Mouse (Mus musculus) layer of hippocampus, adult 9-10 months (tissue): Measurements from ENCODE around the gene Eipr1.
"Not testable (repeated sequence)": the region's sequence is repeated elsewhere in the genome, so short reads cannot be mapped to it uniquely, and the experiment has no call there.

ENCODE experiments used
- DNase-seq: peaks from one replicate; pipeline ENCODE4 v3.0.0; 2022; ENCODE audit warnings: low spot score

Eipr1 gene

DNA sequence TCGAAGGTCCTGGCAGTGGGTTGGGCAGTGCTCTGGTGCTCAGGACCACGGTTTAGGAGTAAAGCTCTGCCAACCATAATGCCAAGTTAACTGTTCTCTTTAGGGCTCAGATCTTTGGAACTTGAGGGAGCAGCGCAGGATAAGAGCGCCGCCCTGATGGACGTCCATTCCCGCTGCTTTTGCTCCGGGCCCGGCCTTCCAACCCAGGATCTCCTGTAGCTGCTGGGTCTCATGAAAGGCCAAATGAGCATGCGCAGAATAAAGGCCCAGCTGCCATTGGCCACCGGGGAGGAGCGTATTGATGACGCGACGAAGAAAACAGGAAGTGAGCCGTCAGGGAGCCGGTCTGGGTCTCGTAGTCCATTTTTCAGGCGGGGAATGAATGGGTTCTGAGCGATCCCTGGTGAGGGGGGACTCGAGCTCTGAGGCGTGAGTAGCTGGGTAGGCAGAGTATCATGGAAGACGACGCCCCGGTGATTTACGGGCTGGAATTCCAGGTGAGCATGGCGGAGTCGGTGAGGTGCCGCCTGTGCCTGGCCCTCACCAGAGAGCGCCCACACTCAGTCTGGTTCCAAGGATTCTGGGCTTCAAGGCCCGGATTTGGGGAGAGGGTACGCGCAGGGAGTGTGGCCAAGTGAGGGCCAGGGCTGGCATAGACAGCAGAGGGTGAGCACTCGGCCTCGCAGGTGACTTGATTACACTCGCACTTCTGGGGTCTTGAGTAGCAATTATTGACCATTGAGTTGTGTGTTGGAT lies at the start of gene Eipr1:
Eipr1 (plus strand) TSS at position 296 of the 756 bp plus-strand sequence.
- DNase-seq, result peak; percentile 87

DNA sequence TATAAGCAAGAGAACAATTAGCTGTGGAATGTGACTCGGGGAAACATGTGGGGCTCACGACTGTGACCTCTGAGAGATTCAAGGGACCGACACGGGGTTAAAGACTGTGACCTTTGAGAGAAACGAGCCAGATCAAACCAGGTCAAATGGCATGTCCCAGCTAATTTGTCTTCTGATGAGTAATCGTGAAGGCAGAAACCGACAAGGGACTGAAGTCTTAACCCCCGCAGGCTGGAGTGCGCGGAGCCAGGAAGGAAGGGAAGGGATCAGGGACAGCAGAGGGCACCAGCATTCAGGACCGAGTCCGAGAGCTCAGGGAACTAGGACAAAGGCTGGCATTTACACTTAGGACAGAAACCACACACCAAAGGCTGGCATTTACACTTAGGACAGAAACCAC lies 47.2 kb upstream of the Eipr1 start:
- no peak for DNase-seq

DNA sequence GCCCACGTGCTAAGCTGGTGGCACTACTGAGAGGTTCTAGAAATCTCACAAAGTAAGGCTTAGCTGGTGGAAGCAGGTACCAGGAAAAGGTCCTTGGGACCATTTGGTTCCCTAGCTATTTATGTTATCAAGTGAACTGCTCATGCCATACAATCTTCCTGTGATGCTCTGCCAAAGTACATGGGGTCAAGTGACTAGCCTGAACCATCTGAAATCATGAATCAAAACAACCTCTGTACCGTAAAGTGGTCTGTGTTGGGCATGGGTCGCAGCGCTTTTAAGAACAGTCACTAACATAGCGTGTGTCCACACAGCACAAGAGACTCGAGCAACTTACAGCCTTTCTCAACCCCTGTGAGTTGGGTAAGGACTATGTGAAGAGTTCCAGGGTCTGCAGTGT lies 46.4 kb upstream of the Eipr1 start:
- DNase-seq, result no peak

DNA sequence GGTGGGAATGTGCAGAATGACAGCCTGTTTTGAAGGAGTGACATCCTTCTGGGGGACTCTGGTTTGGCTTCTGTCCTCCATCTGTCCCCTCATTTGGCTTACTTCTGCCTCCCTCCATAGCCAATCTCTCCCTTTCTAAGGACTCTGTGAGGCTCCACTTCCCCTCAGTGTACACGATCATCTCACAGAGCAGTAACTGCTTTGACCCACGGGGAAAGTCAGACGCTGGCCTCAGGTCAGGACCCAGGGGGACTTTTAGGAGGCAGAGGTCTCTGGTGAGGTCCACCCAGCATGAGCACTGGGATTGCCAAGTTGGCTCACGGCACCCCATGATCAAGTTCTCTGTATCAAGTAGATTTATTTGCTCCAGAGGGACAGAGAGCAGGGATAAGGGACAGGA lies 43.4 kb upstream of the Eipr1 start:
- DNase-seq, result no peak

DNA sequence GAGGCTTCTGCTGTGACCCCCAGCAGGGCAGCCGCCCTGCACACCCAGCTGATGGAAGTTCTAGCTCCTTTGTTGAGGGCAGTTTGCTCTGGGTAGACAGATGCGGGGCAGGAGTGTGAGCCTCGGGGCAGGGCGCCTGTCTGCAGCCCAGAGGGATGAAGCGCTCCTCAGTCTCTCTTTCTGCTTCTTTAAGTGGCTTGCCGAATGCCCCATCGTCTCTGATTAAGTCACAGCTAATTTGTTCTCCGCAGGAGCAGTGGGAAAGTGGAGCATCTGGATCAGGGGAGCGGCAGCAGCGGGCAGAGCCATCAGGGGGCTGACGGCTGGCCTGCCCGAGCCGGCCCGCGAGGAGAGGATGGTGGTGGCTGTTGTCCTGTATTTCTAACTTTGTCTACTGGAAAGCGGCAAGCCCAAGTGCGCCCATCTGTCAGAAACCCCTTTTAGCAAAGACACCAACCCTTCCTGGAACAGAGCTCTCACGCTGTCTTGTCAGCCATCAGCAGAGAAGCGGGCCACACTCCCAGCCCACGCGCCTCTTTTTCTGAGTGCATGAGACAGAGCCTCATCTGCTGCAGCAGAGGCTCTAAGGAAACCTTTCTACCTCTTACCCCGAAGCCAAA lies 40.9 kb upstream of the Eipr1 start:
- no peak for DNase-seq

DNA sequence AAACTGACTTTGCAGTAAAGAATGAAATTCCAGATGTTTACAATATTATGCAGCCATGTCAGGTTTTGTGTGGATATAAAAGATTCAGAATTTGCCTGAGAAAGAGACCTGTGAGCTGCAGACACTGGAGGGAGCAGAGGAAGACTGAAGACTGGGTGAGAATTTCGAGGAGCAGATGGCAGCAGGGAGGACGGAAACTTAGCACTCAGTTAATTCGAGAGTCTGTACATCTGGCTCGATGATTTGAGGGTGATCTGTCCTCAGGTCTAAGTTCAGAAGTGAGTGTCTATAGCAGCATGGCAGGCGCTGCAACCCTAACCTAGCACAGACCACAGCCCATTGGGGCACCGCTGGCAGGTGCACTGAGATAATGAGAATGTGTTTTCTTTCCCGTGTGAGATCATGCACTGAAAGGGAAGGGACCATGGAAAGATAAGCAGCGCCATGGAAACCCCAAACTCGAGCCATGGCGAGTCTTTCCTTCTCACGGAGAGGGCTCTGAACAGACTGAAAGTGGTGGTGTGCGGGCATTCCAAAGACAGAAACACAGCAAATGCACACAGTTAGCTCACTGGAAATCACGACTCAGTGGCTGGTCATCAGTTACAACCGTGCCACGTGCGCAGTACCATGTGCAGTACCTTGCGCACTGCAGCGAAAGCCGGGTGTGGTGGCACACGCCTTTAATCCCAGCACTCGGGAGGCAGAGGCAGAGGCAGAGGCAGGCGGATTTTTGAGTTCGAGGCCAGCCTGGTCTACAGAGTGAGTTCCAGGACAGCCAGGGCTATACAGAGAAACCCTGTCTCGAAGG lies 36.6 kb upstream of the Eipr1 start:
- DNase-seq, result no peak

DNA sequence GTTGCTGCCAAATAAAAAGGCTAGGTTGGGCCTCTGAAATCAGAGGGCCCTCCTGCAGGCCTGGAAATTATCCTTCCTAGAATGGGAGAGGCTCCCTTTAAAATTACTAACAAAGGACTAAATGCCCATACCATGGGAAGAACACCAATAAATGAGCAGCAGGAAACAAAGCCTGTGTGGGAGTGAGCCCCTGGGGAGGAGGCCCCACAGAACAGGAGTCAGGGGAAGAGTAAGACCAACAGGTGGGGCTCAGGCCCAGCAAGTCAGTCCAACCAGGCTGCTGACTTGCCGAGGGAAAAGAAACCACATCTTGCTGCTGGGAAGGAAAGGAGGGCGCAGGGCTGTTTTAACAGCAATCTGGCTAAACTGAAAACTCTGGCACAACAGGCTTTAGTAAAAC lies 34.5 kb upstream of the Eipr1 start:
- no peak for DNase-seq

DNA sequence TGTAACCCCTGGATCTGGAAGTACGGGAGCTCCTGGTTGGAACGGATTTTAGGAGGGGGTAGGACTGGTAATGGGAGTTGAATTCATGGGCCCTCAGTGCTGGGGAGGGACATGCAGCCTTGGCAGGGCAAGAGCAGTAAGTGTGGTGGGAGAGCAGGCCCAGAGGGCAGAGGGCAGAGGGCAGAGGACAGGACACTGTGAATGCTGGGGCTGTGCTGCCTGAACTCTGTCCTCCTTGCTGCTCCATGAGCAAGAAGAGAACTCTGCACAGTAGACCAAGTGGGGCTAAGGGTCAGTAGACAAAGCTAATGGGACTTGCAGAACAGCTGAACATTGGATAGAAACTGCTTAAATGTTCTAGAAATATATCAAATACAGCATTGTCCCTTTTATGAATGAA lies 33.5 kb upstream of the Eipr1 start:
- no peak for DNase-seq

DNA sequence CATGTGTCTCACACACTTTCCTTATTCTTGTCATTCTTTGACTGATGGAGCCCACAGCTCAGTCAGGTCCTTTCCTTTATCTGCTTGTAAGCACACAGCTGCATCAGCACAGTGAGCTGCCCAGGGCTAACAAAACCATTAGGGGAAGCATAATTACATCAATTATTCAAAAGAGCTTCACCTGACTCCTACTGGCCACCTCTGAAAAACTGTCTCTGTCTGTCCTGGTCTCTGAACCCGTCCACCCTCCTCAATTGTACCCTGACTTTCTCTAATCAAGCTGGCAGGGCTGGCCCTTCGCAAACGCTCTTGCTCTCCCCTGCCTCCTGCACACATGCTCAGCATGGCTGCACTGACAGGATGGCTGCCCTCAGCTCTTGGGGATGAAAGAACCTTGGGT lies 27.2 kb upstream of the Eipr1 start:
- no peak for DNase-seq

DNA sequence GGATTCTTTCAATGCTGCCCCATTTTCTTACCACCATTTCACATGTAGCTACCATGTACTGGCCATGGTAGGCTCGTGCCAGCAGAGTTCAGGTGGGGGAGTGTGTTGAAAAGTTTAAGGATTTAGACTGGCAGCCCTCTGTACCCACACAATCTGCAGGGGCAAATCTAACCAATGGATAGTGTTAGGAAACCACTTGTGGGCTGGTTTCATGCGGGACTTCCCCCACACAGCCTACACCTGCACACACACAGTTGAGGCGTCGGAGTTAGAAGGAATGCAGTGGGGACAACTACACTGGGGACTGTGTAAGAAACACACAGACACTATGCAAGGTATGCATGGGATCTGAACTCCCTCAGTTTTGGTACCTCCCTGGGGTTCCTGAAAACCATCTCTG lies 25.4 kb upstream of the Eipr1 start:
- no peak for DNase-seq

DNA sequence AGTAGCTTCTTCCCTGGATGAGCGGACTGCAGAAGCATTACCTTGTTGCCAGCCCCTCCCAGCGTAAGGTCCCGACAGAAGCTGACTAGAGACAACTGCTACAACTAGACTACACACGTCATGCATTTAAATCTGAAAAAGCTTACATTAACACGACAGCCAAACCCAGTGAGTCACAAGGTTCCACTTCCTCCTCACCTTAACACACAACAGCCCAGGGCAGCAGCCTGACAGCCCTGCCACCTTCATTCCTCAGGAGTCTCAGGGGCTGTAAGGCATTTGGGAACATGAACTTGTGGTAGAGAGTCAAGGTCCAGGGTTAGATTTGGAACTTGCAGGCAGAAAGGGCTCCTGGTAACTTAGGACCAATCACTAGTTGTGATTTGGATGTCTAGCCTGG lies 24.5 kb upstream of the Eipr1 start:
- DNase-seq, result no peak

DNA sequence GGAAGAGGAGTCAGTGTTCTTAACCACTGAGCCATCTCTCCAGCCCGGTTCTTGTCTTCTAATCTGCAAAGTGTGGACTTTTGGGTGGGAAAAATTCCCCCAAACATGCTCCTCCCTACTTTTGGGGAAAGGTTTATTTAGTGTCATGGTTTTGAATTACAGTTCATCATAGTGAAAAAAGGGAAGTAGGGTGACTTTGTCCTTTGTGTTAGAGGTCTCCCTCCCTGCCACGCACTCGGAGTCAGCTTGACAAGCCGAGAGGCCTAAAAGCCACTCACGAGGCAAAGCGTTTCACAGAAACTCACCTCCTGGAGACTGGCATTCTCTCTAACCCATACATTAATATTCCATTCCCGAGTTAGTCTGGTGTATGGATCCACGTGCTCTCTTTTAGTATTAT lies 19.0 kb upstream of the Eipr1 start:
- DNase-seq, result no peak

DNA sequence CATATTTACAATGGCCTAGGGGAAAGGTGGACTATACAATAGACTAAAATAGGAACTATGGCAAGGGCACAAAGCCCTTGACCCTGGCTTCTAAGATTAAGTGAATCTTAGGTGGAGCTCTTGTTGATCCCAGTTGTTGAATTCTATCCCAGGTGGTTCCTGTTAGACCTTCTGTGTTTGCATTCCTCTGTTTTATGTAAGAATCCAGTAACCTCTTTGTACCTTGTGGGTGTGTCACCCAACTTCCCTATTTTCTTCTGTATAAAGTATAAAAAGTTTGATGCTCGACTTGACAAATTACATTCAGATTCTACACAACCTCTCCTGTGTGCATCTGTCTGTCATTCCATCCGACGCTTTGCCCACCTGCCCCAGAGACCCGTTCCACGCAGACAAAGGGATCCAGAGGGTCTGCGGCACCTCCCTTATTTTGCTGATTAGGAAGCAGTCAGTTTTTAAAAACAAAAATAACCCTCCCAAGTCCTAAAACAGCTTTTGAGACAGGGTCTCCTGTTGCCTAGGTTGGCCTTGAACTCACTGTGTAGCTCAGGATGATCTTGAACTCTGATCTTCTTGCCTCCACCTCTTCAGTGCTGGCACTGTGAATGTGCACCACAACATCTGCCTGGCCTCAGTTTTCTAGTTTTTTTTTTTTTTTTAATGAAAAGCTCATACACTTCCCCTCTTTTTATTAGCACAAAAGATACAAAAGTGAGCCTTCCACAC lies 17.9 kb upstream of the Eipr1 start:
- not testable (repeated sequence) for DNase-seq

DNA sequence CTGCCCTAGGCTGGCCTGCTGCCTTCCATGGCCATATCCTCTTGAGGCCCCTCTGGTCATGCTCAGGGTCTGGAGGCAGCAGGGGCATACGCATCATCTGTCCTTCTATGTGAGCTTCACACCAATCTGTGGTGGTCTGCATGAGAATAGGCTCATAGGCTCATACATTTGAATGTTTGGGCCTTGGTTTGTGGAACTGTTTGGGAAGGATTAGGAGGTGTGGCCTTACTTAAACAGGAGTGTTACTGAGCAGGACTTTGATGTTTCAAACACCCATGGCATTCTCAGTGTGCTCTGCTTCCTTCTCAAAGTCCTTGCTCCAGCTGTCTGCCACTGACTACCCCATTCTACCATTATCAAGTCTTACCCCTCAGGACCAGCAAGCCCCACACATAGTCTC lies 17.3 kb upstream of the Eipr1 start:
- no peak for DNase-seq

DNA sequence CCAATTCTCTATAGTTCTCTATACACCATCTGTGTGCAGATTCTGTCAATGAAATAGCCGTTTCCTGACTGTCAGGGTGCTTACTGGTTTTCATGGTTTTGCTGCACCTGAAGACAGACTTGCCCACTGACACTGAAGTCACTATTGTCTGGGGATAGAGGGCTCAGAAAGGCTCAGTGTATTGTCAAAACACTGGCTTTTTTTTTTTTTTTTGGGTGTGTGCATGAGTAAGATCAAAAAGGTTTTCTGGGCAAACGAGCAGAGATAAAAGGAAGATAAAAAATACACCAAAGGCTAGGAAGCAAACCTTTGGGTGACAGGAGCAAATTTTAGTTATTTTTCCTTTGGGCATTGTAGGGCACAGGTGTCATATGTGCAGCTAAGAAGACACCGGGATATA lies 16.3 kb upstream of the Eipr1 start:
- DNase-seq, result no peak

DNA sequence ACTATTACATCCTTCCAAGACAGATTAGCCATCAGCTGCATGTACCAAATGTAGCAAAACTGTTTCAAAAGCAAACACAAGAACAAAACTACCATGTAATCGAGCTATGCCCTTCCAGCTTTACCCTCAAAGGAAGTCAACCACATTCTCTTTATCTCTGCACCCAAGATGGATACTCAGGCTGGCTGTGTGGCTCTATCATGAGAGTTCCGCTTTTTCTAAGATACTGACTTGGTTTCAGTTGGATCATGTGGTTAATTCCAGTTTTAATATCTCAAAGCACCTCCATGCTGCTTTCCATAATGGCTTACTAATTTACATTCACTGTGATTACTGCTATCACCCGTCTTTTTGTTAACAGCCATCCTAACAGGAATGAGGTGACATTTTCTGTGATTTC lies 8.3 kb upstream of the Eipr1 start:
- no peak for DNase-seq

DNA sequence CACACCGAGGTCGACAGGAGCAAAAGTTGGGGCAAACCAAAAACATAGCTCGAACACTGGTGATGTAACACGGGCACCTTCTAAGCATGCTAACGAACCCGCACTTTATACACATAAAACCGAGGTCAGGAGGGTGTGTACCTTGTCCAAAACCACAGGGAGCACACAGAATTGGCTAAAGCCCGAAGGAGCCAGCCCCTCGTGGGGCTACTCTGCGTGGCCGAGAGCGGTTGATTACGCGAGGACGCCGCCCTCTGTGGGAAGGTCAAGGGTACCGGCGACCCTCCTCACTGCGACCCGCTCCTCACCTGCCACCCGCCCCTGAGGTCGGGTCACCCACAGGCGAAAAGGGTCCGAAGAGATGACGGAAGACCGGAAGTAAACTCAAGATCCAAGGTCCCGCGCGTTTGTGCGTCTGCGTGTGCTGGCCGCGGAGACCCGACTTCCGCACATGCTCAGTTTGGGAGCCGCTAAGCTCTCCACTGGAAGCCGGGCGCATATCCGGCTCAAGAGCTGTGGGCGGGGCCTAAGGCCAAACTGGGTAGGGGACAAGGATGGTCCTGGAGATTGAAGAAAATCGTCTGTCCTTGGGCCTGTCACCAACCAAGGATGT lies 1.5 kb upstream of the Eipr1 start, which contains the start of gene Trappc12:
Trappc12 (minus strand) TSS at position 452 of the 613 bp plus-strand sequence.
- DNase-seq, result peak; percentile 49

DNA sequence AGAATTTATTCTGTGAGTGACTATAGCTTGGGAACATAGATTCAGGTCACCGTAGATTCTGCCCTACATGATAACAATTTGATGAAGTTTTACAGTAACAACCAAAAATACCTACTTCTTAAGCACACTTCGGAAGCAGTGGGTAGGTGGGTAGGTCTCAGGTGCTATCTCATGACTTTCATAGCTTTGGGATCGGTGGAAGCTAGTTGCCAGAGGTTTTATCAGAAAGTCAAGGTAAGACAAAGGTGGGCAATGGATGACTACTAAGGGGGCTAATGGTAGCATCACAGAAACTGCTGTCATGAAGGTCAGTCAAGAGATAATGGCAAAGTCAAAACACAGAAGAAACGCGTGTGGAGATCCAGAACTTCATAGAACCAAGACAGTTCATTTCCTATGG lies 727 bp upstream of the Eipr1 start:
- no peak for DNase-seq

DNA sequence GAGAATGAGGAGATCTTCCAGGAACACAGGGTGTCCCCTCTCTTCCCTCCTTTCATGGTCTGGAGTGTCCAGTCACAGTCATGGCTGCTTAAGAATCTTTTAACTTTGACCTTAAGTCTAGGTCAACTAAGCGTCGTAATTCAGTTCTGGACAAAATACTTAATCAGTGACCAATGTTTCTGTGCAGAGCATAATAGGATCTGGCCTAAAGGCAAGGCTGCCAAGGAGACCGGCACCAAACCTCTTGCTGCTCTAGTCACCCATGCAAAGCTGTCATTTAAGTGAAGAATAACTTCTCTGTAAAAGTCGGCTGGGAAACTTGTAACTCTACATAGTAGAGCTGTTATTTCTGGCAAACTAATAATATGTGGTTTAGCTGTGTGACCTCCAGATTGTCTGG lies 4.4 kb downstream of the Eipr1 start:
- DNase-seq, result no peak

DNA sequence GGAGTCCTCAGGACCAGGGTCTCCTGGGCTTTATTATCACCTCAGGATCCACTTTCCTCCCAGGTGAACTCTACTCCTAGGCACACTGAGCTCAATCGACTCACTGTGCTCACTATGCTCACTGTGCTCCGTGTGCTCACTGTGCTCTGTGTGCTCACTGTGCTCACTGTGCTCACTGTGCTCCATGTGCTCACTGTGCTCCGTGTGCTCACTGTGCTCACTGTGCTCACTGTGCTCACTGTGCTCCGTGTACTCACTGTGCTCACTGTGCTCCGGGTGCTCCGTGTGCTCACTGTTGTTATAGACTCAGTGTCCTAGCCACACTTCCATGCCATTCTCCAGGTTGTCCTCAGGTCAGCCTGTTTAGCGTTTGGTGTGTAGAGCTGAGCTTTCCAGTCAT lies 18.4 kb downstream of the Eipr1 start:
- no peak for DNase-seq

DNA sequence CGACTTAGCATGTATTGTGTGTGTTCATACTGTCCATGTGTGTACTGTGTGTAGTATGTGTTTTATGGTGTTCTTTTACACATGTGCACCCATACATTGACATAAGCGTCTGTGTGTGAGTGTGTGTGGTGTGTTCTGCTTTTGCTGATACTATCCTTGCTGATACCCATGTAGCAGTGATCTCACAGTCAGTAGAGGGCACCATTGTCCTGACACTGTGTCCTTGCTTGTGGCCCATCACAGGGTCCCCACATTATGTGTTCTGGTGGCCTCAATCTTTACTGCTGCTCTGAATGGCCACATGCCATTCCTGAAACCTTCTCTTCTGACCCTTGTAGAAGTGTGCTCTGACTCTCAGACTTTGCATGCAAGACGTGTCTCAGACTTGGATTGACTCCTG lies 22.2 kb downstream of the Eipr1 start:
- no peak for DNase-seq

DNA sequence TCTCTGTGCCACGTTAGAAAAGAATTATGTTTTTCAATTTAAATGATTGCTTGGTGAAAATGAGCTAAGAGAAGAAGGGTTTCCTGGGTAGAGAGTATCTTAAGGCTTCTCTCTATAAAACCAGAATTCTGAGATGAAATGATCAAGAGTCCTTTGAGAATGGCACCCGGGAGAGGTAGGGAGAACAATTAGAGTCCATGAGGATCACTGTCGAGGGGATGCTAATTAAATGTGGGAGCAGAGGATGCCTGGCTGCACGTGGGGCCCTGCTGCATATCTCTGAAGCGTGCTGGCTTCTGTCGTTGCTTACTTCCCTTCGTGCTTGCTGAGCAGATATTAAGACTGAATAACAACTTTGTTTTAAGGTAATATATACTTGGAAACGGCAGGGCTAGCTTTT lies 23.5 kb downstream of the Eipr1 start:
- DNase-seq, result no peak
